Mouse (Mus musculus) midbrain, embryonic 11.5 days (tissue): ENCODE results near the gene Pip5k1b. TPM values are rescaled to one million over a fixed set of nuclear protein-coding genes. Genes with fewer than 3 reads are reported as not detected.

Source experiments
- ATAC-seq: fragments of 200-750 bp; cut with Nextera tagmentation; 2 replicates; pipeline ENCODE4 v1.8.0; 2017; ENCODE audit warnings: moderate TSS enrichment, moderate library complexity; ENCODE audit not compliant: low FRiP score
- DNase-seq: peaks from one replicate; pipeline ENCODE4 v3.0.0; 2015; ENCODE audit warnings: low spot score; ENCODE audit errors: missing footprints
- H3K27ac ChIP-seq: fragments of 300-500 bp; sonication (generic); 2 replicates; pipeline ENCODE4 v1.5.1; 2014; ENCODE audit warnings: low read depth, low read length
- H3K27me3 ChIP-seq: fragments of 300-500 bp; sonication (generic); 2 replicates; pipeline ENCODE4 v1.6.1; 2014; ENCODE audit warnings: mild to moderate bottlenecking, low read length, moderate library complexity, mixed read lengths; ENCODE audit not compliant: control insufficient read depth, insufficient read depth
- H3K36me3 ChIP-seq: fragments of 300-500 bp; sonication (generic); 2 replicates; pipeline ENCODE4 v1.6.1; 2014; ENCODE audit warnings: mild to moderate bottlenecking, low read length, moderate library complexity, mixed read lengths; ENCODE audit not compliant: control insufficient read depth, insufficient read depth
- H3K4me1 ChIP-seq: fragments of 300-500 bp; sonication (generic); 2 replicates; pipeline ENCODE4 v1.6.1; 2014; ENCODE audit warnings: low read length; ENCODE audit not compliant: control insufficient read depth, insufficient read depth
- H3K4me2 ChIP-seq: fragments of 300-500 bp; sonication (generic); 2 replicates; pipeline ENCODE4 v1.6.1; 2014; ENCODE audit warnings: mild to moderate bottlenecking, moderate library complexity
- H3K4me3 ChIP-seq: fragments of 300-500 bp; sonication (generic); 2 replicates; pipeline ENCODE4 v1.5.1; 2014; ENCODE audit warnings: low read depth, low read length
- H3K9ac ChIP-seq: fragments of 300-500 bp; sonication (generic); 2 replicates; pipeline ENCODE4 v1.6.1; 2014; ENCODE audit warnings: low read length
- H3K9me3 ChIP-seq: fragments of 300-500 bp; sonication (generic); 2 replicates; pipeline ENCODE4 v1.6.1; 2016; ENCODE audit warnings: low read length; ENCODE audit not compliant: control insufficient read depth
- WGBS: fragments of 180-500 bp; shearing (Covaris S2); extraction: QIAGEN DNeasy Blood & Tissue Kit; methylation state at CpG from one replicate; pipeline ENCODE4 v1.1.7; 2014; 5-methylcytosine and 5-hydroxymethylcytosine counted together
- polyA plus RNA-seq: library from polyadenylated mRNA; unstranded; fragments of >200 nt; fragmentation: Nextera tagmentation; extraction: Ambion mirVana; gene quantifications from 2 replicates; pipeline ENCODE4 v1.2.1, GENCODE M21; 2014

The Pip5k1b gene
- 2.3 and 2.9 TPM in 2 replicates for polyA plus RNA-seq

DNA sequence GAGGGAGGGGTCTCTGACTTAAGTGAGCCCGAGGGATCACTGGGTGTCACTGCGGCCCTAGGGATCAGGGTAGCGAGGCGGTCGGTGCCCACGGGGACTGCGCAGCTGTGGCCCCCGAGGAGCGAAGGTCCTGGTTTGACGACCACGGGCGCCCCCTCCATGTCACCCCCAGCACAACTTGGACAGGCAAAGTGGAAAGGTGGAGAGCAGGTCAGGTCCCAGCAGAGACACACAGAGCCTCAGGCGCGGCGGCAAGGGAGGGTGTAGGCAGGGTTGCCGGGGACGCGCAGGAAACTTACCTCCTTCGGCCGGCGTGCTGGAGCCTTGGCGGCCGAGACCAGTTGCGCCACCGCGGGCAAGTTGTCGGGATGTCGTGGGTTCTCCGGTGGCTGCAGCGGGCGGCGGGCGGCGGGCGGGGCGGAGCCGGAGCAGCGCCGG lies at the start of gene Pip5k1b:
Pip5k1b (minus strand) TSS at position 407 of the 438 bp plus-strand sequence.
- Histone ChIP-seq H3K36me3 (no peaks in the 10 kb centered on the region), H3K4me3 (peak within 1 kb of the TSS; percentile 81), H3K9ac (peak within 1 kb of the TSS; percentile 84), H3K27ac (peak within 1 kb of the TSS; percentile 25; the same call in 1 of the 2 replicates), H3K9me3 (no peaks in the 10 kb centered on the region; the same call in 1 of the 2 replicates), H3K27me3 (peaks cover 4% of the 10 kb centered on the region; the same call in 1 of the 2 replicates), H3K4me2 (peak within 1 kb of the TSS; percentile 78), H3K4me1 (peaks cover 23% of the 10 kb centered on the region)
- under 1% methylated on average over 39 of the region's 39 CpGs for WGBS
- DNase-seq (peak; percentile 93), ATAC-seq (peak; percentile 60)

DNA sequence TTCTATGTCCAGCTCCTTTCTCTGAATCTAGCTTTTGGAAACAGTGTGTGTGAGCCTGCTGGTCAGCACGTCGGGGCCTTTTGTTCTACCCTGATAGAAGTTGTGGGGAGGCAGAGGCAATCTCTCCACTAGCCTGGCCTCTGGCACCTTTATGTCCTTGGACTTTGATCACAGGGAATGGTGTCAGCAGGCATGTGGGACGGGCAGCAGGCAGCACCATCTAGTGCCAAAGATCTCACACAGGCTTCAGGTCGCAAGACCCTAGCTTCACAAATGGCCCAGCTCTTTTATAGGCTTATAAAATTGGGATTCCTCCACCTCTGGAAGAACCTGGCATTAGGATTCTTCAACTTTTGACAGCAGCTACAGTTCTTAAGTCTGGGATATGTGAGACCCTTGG lies 48.4 kb upstream of the Pip5k1b start:
- Histone ChIP-seq H3K9me3 (no peaks in the 10 kb centered on the region), H3K27me3 (no peaks in the 10 kb centered on the region), H3K27ac (no peak overlapping the region), H3K36me3 (no peaks in the 10 kb centered on the region), H3K4me3 (no peak overlapping the region), H3K4me2 (no peak overlapping the region), H3K9ac (no peak overlapping the region), H3K4me1 (no peaks in the 10 kb centered on the region)
- ATAC-seq (no peak), DNase-seq (no peak)
- 86% methylated on average over 4 of the region's 4 CpGs for WGBS

- Histone ChIP-seq H3K9me3 (no peaks in the 10 kb centered on the region), H3K27ac (no peak overlapping the region), H3K4me2 (no peak overlapping the region), H3K9ac (no peak overlapping the region), H3K27me3 (no peaks in the 10 kb centered on the region), H3K4me3 (no peak overlapping the region), H3K4me1 (no peaks in the 10 kb centered on the region), H3K36me3 (no peaks in the 10 kb centered on the region)
- DNase-seq (no peak), ATAC-seq (no peak)
- 89% methylated on average over 4 of the region's 4 CpGs for WGBS
Measured at GRCm38 (mm10) chr19:24603431-24603830, 47.8 kb upstream of the Pip5k1b start.

DNA sequence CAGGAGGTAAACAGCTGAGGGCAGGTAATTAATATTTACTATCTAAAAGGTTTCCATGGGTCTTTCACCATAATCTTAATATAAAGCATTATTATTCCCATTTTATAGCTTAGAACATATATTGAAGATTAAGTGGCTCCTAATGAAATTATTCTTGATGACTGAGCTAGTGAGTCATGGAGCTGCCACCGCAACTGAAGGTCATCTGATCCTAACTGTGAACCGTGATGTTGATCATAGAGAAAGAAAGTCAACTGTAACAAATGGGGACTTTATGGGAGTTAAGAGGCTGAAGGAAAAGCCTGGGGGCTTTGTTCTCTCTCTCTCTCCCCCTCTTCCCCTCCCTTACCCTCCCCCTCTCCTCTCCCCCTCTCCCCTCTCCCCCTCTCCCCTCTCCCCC lies 31.1 kb upstream of the Pip5k1b start:
- DNase-seq = peak; percentile 28
- WGBS = 65% methylated on average over 2 of the region's 2 CpGs

GRCm38 (mm10) chr19:24585171-24585570 lies 29.5 kb upstream of the Pip5k1b start:
- H3K4me1 ChIP-seq = no peaks in the 10 kb centered on the region
- 98% methylated on average over 5 of the region's 5 CpGs for WGBS
- H3K9me3 ChIP-seq = no peaks in the 10 kb centered on the region
- H3K9ac ChIP-seq = no peak overlapping the region
- DNase-seq = peak; percentile 73
- H3K4me3 ChIP-seq = no peak overlapping the region
- H3K27me3 ChIP-seq = no peaks in the 10 kb centered on the region
- no peak overlapping the region for H3K4me2 ChIP-seq
- H3K36me3 ChIP-seq = no peaks in the 10 kb centered on the region
- no peak for ATAC-seq
- no peak overlapping the region for H3K27ac ChIP-seq

More for the DNA sequence above, 31.1 kb upstream of the Pip5k1b start:
- Histone ChIP-seq H3K4me1 (no peaks in the 10 kb centered on the region), H3K4me2 (no peak overlapping the region), H3K9ac (no peak overlapping the region), H3K9me3 (no peaks in the 10 kb centered on the region), H3K36me3 (no peaks in the 10 kb centered on the region), H3K27me3 (no peaks in the 10 kb centered on the region), H3K27ac (no peak overlapping the region), H3K4me3 (no peak overlapping the region)
- ATAC-seq = no peak

- no peaks in the 10 kb centered on the region for H3K27me3 ChIP-seq
- WGBS = 86% methylated on average over 8 of the region's 8 CpGs
Measured at GRCm38 (mm10) chr19:24583956-24584355, 28.3 kb upstream of the Pip5k1b start.

GRCm38 (mm10) chr19:24576125-24576524 lies 20.5 kb upstream of the Pip5k1b start:
- 93% methylated on average over 13 of the region's 13 CpGs for WGBS
- no peak overlapping the region for H3K27ac ChIP-seq
- H3K4me3 ChIP-seq = no peak overlapping the region
- no peaks in the 10 kb centered on the region for H3K27me3 ChIP-seq
- H3K9me3 ChIP-seq = no peaks in the 10 kb centered on the region
- H3K36me3 ChIP-seq = no peaks in the 10 kb centered on the region
- peak; percentile 53 for DNase-seq
- no peaks in the 10 kb centered on the region for H3K4me1 ChIP-seq
- H3K9ac ChIP-seq = no peak overlapping the region
- ATAC-seq = no peak
- no peak overlapping the region for H3K4me2 ChIP-seq

More at GRCm38 (mm10) chr19:24583956-24584355, 28.3 kb upstream of the Pip5k1b start:
- Histone ChIP-seq H3K27ac (no peak overlapping the region), H3K9ac (no peak overlapping the region), H3K9me3 (no peaks in the 10 kb centered on the region), H3K4me1 (no peaks in the 10 kb centered on the region), H3K36me3 (no peaks in the 10 kb centered on the region), H3K4me2 (no peak overlapping the region), H3K4me3 (no peak overlapping the region)
- peak; percentile 41 for DNase-seq
- ATAC-seq = no peak

GRCm38 (mm10) chr19:24571756-24572181 lies 16.1 kb upstream of the Pip5k1b start:
- no peak for ATAC-seq
- no peaks in the 10 kb centered on the region for H3K36me3 ChIP-seq
- H3K9ac ChIP-seq = no peak overlapping the region
- no peak overlapping the region for H3K27ac ChIP-seq
- H3K4me3 ChIP-seq = no peak overlapping the region
- no peak overlapping the region for H3K4me2 ChIP-seq
- peak; percentile 78 for DNase-seq
- no peaks in the 10 kb centered on the region for H3K4me1 ChIP-seq
- no peaks in the 10 kb centered on the region for H3K9me3 ChIP-seq
- H3K27me3 ChIP-seq = no peaks in the 10 kb centered on the region
- 40% methylated on average over 7 of the region's 7 CpGs for WGBS

DNA sequence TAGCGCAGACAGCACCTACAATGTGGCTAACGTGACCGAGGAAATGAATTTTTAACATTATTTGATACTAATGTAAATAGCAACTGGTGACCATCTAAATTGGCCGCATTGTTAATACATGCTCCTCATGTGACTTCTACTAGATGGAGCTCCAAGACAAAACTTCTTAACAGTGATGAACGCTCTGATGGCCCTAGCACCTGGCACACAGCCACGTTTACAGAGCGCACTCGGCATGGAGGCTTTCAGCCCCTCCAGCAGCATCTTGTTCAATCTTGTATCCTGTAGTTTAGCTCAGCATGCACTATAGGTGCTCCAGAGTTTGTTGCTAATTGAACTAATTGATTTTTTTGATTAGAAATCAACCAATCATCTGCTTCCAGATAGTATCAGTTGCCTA lies 15.3 kb upstream of the Pip5k1b start:
- Histone ChIP-seq H3K4me3 (no peak overlapping the region), H3K27ac (no peak overlapping the region), H3K27me3 (no peaks in the 10 kb centered on the region), H3K9ac (no peak overlapping the region), H3K36me3 (no peaks in the 10 kb centered on the region), H3K4me2 (no peak overlapping the region), H3K9me3 (no peaks in the 10 kb centered on the region), H3K4me1 (no peaks in the 10 kb centered on the region)
- 92% methylated on average over 8 of the region's 8 CpGs for WGBS
- DNase-seq (no peak), ATAC-seq (no peak)
